ENCODE assay signal across 8 mouse cellular contexts in genomic region chr19:36705286-36706146, GRCm38 (mm10). TPM values are rescaled to one million over a fixed set of nuclear protein-coding genes. Genes with fewer than 3 reads are reported as not detected.
DNase-seq lines count a peak whose midpoint lies in the region; ATAC-seq and TF ChIP-seq lines count a peak whose summit lies in the region.

No protein-coding gene starts in this region.

- no peak for TF ChIP-seq POLR2A in olfactory bulb, adult 2 months (IDR thresholded peaks at IDR 0.05; ENCODE audit: insufficient read depth, low read depth, low read length)

- TF ChIP-seq CTCF in olfactory bulb, adult 2 months (IDR thresholded peaks at IDR 0.05; ENCODE audit: insufficient read depth, low read depth, low read length), result no peak

- H3K27me3 ChIP-seq in midbrain, embryonic 14.5 days (ENCODE audit: control insufficient read depth, insufficient read depth, low read length), result no peaks in the 10 kb centered on the region
- H3K27me3 ChIP-seq in midbrain, embryonic 10.5 days (ENCODE audit: low read depth, poor library complexity, severe bottlenecking), result no peaks in the 10 kb centered on the region
- no peaks in the 10 kb centered on the region for H3K27me3 ChIP-seq in intestine, embryonic 16.5 days (replicated peaks; ENCODE audit: control insufficient read depth, insufficient read depth, low read length)

- no peak overlapping the region for H3K27ac ChIP-seq in midbrain, embryonic 14.5 days (replicated peaks; ENCODE audit: low read depth, low read length)
- no peak overlapping the region for H3K27ac ChIP-seq in midbrain, embryonic 10.5 days (replicated peaks)
- H3K27ac ChIP-seq in intestine, embryonic 16.5 days (ENCODE audit: low read length), result peak overlapping the region; percentile 37
- peak overlapping the region; percentile 76 for H3K27ac ChIP-seq in olfactory bulb, adult 2 months (ENCODE audit: insufficient read depth, low read depth, low read length)

- intact Hi-C loops in left cerebral cortex, postnatal 36 days (cut with DNase I), result no loop called here

- WGBS in midbrain, embryonic 14.5 days, result 76% methylated on average over 17 of the region's 17 CpGs
- 84% methylated on average over 17 of the region's 17 CpGs for WGBS in midbrain, embryonic 10.5 days
- 56% methylated on average over 17 of the region's 17 CpGs for WGBS in intestine, embryonic 16.5 days
- WGBS in olfactory bulb, adult 2 months, result 36% methylated on average over 17 of the region's 17 CpGs

- peaks cover 11% of the 10 kb centered on the region; the same call in 1 of the 2 replicates for H3K9me3 ChIP-seq in midbrain, embryonic 14.5 days (ENCODE audit: control insufficient read depth, low read length)
- H3K9me3 ChIP-seq in midbrain, embryonic 10.5 days (replicated peaks), result peaks cover 7% of the 10 kb centered on the region; the same call in 1 of the 2 replicates
- no peaks in the 10 kb centered on the region for H3K9me3 ChIP-seq in intestine, embryonic 16.5 days (ENCODE audit: control insufficient read depth, low read length)

- H3K4me2 ChIP-seq in midbrain, embryonic 14.5 days (ENCODE audit: low read length), result no peak overlapping the region
- H3K4me2 ChIP-seq in intestine, embryonic 16.5 days (ENCODE audit: low read depth, low read length), result no peak overlapping the region

- no peak overlapping the region for H3K4me3 ChIP-seq in midbrain, embryonic 14.5 days (replicated peaks; ENCODE audit: low read depth, low read length)
- H3K4me3 ChIP-seq in midbrain, embryonic 10.5 days, result no peak overlapping the region
- no peak overlapping the region for H3K4me3 ChIP-seq in intestine, embryonic 16.5 days (ENCODE audit: low read length)
- H3K4me3 ChIP-seq in olfactory bulb, adult 2 months (ENCODE audit: insufficient read depth, low read depth, low read length), result no peak overlapping the region

- no peak for ATAC-seq in midbrain, embryonic 14.5 days (ENCODE audit: low FRiP score, low TSS enrichment)
- peak; percentile 73 for ATAC-seq in intestine, embryonic 16.5 days

- no peaks in the 10 kb centered on the region for H3K4me1 ChIP-seq in midbrain, embryonic 14.5 days (ENCODE audit: control insufficient read depth, insufficient read depth, low read length)
- no peaks in the 10 kb centered on the region for H3K4me1 ChIP-seq in midbrain, embryonic 10.5 days
- peaks cover 15% of the 10 kb centered on the region for H3K4me1 ChIP-seq in intestine, embryonic 16.5 days (ENCODE audit: control insufficient read depth, insufficient read depth, low read length)
- H3K4me1 ChIP-seq in olfactory bulb, adult 2 months (ENCODE audit: control insufficient read depth, insufficient read depth, low read length), result no peaks in the 10 kb centered on the region; the same call in 1 of the 2 replicates

- H3K9ac ChIP-seq in midbrain, embryonic 14.5 days (replicated peaks; ENCODE audit: low read length), result no peak overlapping the region
- no peak overlapping the region for H3K9ac ChIP-seq in intestine, embryonic 16.5 days (ENCODE audit: low read depth, low read length)

- DNase-seq in adrenal gland, adult (ENCODE audit: inconsistent age in 2 of 2, low spot score in 1 of 2), result peak; percentile 28 to 73
- no peak for DNase-seq in adrenal gland, postnatal 4 days (ENCODE audit: low spot score in 2 of 2)
- peak; percentile 48 for DNase-seq in midbrain, embryonic 14.5 days
- no peak for DNase-seq in midbrain, embryonic 10.5 days (ENCODE audit: low spot score)
- no peak for DNase-seq in thymus, postnatal 36 days
- DNase-seq in left cerebral cortex, postnatal 36 days (ENCODE audit: low spot score in 2 of 2), result no peak

- H3K36me3 ChIP-seq in midbrain, embryonic 14.5 days (ENCODE audit: control insufficient read depth, insufficient read depth, low read length), result no peaks in the 10 kb centered on the region
- no peaks in the 10 kb centered on the region for H3K36me3 ChIP-seq in midbrain, embryonic 10.5 days
- H3K36me3 ChIP-seq in intestine, embryonic 16.5 days (ENCODE audit: control insufficient read depth, insufficient read depth, low read length), result no peaks in the 10 kb centered on the region

RNA-seq across cellular contexts. Expression of gene Ppp1r3c, which starts 30.9 kb away (rescaled TPM):
- total RNA-seq in adrenal gland, postnatal 4 days (2021), result 10 to 100 TPM; 11.8 to 14.6 TPM
- 10.3 and 14.4 TPM in 2 replicates for polyA plus RNA-seq in midbrain, embryonic 14.5 days (2014; fragmentation: Nextera tagmentation; extraction: Ambion mirVana)
- 1.6 and 2.0 TPM in 2 replicates for polyA plus RNA-seq in midbrain, embryonic 10.5 days (2016; fragmentation: Nextera tagmentation; extraction: Ambion mirVana)
- polyA plus RNA-seq in intestine, embryonic 16.5 days (2015; fragmentation: Nextera tagmentation; extraction: Ambion mirVana), result 10.3 and 10.5 TPM in 2 replicates
- polyA plus RNA-seq in olfactory bulb, adult 2 months (2012; ENCODE audit: insufficient read depth, insufficient read length, low replicate concordance, missing spikeins), result not detected in 2 replicates
- 10 to 100 TPM; 46.7 to 47.7 TPM for total RNA-seq in left cerebral cortex, postnatal 36 days (2021)

Comparison
In these comparisons a context has a peak if more than half of its experiments do, and no peak if none do; other contexts are left out.
1. DNase-seq: peak in adrenal gland, adult (2 of 2) and midbrain, embryonic 14.5 days (single experiment); none in adrenal gland, postnatal 4 days (0 of 2), midbrain, embryonic 10.5 days (single experiment), thymus, postnatal 36 days (0 of 2) and left cerebral cortex, postnatal 36 days (0 of 2).
2. H3K27ac ChIP-seq: peak in intestine, embryonic 16.5 days (single experiment) and olfactory bulb, adult 2 months (single experiment); none in midbrain, embryonic 14.5 days (single experiment) and midbrain, embryonic 10.5 days (single experiment).